Mouse (Mus musculus) E14TG2a.4 (cell line): ENCODE results near the gene Gpr160.

Experiments
- CTCF ChIP-seq: conservative IDR thresholded peaks from 2 replicates; pipeline ENCODE4 v1.5.1; 2014; ENCODE audit warnings: low read length
- NANOG ChIP-seq: IDR thresholded peaks from 2 replicates; pipeline ENCODE4 v1.6.1; 2014; ENCODE audit warnings: borderline replicate concordance, low read length, mixed read lengths
- POU5F1 ChIP-seq: IDR thresholded peaks from 2 replicates; pipeline ENCODE4 v1.6.1; 2014; ENCODE audit warnings: low read length, borderline replicate concordance

DNA sequence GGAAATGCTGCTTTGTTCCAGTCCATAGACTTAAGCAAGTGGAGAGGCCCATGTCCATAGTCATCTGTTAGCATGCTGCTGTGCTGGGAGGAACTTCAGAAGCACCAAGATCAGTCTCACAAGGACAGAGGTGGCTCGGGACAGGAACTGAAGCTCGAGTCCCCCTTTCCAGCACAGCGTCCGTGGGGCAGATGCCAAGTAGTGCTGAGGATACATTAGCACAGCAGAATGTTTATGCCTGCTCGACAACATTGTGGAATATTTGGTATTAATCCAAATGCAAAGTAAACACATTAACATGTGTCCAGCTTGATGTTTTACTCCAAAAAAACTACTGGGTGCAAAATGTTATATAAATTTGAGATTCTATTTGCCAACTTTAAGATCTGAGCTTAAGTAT is 41.0 kb downstream of the Gpr160 start:
- TF ChIP-seq CTCF (no peak), NANOG (no peak), POU5F1 (no peak)
